Mouse (Mus musculus) hindbrain, embryonic 13.5 days (tissue): ENCODE results near the gene Atxn7l1. TPM values are rescaled to one million over a fixed set of nuclear protein-coding genes. Genes with fewer than 3 reads are reported as not detected.

ENCODE experiments used
- polyA plus RNA-seq: library from polyadenylated mRNA; unstranded; fragments of >200 nt; fragmentation: Nextera tagmentation; extraction: Ambion mirVana; gene quantifications from 2 replicates; pipeline ENCODE4 v1.2.1, GENCODE M21; 2015

Atxn7l1 gene
- polyA plus RNA-seq, 1 experiment from 2014 or later = 22.4 TPM

Other genes with a start within 250 kb of the Atxn7l1 start
- gene Sypl, start 193.8 kb upstream of the Atxn7l1 start, polyA plus RNA-seq = 39.2 and 45.3 TPM in 2 replicates
- 0.25 and 0.26 TPM in 2 replicates for gene Cdhr3, start 54.8 kb upstream of the Atxn7l1 start, polyA plus RNA-seq
- 3.6 and 5.1 TPM in 2 replicates for gene Efcab10, start 247.2 kb downstream of the Atxn7l1 start, polyA plus RNA-seq